Mouse (Mus musculus) left cerebral cortex, adult 8-10 months (tissue): ENCODE measurements around the gene Nr0b2. TPM values are rescaled to one million over a fixed set of nuclear protein-coding genes. Genes with fewer than 3 reads are reported as not detected.
A peak's percentile ranks its signal among the peaks of the same experiment; 100 is the strongest.

Experiments
- DNase-seq, 2 experiments: peaks; one replicate each; pipeline ENCODE4 v3.0.0; 2022; ENCODE audit warnings: low spot score in 2 of 2
- total RNA-seq, 4 experiments: library from RNA; stranded (reverse); gene quantifications; 2 replicates each; pipeline ENCODE4 v1.2.4; 2022

Gene Nr0b2
- total RNA-seq, 4 experiments from 2014 or later = not detected

DNA sequence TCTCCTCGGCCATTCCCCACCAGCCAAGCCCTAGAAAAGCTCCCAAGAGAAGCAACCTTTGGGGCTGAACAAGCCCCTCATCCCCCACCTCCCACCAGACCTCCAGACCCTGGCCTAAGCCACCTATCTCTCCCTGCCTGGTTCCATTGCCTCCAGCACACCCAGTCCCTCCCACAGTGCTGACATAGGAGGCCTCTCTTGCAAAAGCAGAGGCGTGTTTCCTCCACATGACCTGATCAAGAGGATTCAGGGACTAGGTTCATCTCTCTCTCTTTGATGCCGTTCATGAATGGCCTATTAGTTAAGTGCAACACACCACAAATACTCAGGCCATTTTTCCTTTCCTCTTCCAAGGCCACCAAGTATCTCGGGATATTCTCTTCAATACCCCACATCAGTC lies 6.7 kb downstream of the Nr0b2 start:
- DNase-seq = no peak

DNA sequence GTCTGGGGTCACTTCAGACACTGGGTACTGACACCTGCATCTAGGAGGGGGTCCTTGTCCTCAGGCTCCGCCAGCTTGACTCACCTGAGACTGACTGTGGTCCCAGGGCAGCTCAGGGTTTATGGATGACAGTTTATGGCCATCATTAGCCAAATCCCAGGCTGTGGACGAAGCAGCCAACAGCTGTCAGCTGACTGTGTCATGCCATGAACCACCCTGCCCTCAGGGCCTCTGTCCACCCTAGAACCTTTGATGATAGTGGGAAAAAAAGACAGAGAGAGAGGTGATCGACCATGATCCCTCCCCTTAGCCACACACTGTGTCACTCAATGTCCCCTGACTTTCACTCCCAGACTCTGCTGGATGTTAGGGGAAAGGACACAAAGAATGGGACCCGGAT lies 8.4 kb downstream of the Nr0b2 start:
- no peak for DNase-seq

DNA sequence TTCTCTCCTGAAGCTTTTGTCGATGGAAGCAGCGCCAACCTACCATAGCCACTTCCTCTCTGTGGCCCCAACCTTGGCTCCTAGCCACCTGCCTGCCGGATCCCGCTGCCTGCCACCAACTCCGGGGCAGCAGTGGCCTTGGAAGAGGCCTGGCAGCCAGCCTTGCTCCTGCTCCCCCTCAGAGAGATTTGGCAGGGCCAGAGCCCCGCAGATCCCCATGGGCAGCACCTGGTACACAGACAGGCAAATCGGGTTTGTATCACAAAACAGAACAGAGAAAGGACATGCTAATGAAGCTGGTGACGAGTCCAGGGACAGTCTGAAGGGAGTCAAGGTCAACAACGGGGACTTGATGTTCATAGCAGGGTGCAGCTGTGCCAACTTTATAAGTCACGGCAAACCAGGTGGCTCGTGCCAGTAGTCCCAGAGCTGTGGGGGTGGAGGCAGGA lies 10.0 kb downstream of the Nr0b2 start:
- DNase-seq = no peak

DNA sequence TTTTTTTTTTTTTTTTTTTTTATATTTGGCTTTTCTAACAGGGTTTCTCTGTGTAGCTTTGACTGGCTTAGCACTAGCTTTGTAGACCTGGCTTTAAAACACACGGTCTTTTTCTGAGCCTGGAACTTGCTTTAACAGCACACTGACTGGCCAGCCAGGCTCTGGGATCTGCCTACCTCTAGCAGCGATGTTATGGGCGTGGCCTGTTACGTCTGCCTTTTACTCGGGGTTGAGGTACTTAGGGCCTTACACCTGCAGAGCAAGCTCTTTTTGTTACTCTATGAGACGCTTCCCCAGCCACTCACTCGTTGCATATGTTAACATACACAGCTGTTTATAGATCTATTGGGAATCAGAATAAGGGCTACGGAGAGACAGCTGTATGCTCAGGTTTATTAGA lies 14.1 kb downstream of the Nr0b2 start:
- DNase-seq = no peak

DNA sequence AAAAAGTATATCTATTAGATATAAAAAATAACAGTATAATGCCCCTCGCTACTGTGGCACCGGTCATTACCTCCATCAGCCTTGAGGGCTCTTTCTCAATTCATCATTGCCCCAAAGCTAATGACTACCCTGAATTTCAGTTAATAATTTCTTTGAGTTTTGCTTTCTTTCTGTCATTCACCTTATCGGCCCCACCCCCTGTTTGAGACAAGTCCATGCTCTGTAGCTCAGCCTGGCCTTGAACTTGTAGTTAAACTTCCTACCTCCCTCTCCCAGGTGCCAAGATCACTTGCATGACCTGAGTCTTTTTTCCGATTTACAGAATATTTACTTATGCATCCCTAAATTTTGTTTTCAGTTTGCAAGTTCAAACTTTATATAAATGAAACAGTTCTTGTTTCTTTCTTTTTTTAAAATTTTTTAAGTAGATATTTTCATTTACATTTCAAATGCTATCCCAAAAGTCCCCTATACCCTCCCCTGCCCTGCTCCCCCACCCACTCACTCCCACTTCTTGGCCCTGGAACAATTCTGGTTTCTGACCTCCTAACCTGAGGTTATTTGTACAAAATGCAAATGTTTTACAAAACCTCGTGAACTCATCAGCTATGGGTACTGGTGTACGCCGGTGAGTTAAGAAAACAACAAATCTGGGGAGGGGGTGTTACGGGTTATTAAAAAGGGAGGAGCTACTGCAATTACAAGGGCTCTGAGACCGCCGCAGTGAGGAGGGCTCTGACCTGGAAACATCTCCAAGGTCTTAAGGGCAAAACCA lies 16.3 kb downstream of the Nr0b2 start:
- DNase-seq = no peak

DNA sequence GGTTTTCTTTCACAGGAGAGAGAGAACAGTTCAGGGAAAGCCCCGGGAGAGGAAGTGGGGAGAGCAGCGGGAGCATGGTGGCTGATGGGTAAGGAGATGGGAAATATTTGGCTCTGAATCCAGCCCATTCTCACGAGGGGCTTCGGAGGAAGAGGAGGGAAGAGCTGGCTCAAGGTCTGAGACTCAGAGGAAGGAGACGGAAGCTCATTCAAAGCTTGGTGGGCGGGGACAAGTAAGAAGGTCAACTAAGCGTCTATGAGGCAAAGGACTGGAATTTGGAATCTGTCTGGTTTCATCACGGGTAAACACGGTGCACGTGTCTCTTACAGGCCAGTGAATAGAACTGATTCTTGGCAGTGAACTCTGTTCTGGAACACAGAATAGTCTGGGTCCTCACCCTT lies 16.9 kb downstream of the Nr0b2 start:
- DNase-seq = no peak

DNA sequence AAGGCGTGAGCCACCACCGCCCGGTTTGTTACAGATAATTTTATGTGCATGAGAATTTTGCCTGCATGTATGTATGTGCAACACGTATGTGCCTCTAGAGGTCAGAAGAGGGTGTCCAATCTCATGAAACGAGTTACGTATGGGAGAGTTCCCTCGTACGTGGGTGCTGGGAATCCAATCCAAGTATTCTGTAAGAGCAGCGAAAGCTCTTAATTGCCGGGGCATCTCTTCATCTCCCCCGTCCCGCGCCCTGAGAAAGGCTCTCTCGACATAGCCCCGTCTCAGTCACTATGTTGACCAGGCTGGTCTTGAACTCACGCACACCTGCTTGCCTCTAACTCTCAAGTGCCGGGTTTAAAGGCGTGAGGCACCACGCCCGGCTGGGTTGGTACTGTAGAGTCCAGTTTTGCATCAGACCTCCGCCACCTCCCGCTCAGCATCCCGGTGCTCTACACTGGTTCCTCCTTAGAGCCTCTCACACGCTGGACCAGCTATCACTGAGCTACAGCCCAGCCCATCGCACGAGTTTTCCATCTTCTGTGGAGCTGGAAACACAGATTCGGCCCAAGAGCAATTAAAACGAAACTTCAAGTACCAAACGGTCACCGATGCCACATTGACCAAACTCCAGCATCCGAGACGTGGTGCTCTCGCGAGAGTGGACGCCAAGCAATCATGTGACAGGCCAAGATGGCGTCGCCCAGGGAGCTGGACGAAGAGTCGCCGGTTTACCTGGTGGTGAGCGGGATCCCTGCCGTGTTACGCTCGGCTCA lies 21.1 kb downstream of the Nr0b2 start, which contains the start of gene Gpatch3:
Gpatch3 (plus strand) TSS at position 676 of the 773 bp plus-strand sequence.
- DNase-seq = peak; percentile 80 to 89

DNA sequence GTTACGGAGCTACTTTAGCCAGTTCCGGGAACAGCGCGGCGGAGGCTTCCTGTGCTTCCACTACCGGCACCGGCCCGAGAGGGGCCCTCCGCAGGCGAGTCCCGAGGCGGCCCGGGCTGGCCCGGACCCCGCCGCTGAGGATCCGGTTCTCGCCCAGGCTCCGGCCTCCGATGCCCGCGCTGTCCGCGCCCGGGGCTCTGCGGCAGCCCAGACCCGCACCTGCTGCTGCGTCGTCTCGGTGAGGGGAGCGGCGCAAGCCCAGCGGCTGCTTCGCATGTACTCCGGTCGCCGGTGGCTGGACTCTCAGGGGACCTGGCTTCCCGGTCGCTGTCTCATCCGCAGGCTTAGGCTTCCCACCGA lies 21.6 kb downstream of the Nr0b2 start:
- DNase-seq = no peak

DNA sequence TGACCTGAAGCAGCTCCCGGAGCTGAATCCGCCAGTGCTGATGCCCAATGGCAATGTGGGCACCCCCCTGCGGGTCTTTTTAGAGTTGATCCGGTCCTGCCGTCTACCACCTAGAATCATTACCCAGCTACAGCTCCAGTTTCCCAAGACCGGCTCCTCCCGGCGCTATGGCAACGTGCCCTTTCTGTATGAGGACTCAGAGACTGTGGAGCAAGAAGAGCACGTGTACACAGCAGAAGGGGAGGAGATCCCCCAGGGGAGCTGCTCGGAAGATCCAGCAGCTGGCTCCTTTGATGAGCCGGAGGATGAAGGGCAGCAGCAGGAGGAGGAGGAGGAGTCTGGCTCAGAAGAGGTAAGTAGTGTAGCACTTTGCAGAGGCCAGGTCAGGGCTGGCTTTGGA lies 24.8 kb downstream of the Nr0b2 start:
- DNase-seq = no peak

DNA sequence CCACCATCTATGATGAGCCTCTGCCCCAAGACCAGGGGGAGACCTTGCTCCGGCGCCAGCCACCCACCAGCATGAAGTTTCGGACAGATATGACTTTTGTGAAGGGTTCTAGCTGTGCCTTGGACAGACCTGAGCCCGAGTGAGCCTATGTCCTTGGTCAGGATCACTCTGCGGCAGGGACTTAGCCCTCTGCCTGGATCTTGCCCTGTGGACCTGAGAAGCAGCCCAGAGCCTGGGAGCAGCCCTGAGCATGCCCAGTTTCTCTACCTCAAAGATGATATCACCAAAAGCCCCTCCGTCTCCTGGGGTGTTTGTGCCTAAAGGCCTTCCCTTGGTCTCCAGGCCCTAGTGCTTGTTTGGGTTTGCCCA lies 30.5 kb downstream of the Nr0b2 start:
- DNase-seq = no peak

DNA sequence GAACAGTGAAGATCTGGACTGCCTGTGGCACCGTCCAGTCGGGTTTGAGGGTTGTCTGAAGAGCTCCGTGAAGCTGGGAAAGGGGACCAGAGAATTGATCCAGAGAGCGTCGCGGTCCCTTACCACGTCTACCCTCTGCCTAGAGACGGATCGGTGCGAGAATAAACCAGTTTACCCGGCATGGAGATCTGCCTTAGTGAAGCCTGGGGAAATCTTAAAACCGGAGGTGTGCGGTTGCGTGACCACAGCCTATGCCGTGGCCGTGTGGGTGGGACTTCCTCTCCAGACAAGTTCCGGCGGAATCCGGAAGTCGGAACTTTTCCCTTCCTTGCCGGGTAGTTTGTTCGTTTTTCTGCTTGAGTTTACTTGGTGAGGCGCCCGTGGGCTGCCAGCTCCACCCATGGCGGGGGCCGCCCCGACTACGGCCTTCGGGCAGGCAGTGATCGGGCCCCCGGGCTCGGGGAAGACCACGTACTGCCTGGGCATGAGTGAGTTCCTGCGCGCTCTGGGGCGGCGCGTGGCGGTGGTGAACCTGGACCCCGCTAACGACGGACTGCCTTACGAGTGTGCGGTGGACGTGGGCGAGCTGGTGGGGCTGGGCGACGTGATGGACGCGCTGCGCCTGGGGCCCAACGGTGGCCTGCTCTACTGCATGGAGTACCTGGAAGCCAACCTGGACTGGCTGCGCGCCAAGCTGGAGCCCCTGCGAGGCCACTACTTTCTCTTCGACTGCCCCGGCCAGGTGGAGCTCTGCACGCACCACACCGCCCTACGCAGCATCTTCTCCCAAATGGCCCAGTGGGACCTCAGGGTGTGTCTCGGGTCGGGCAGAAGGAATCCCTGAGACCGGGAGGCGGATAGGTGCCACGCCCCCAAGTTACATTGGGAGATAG lies 31.1 kb downstream of the Nr0b2 start, which contains the start of gene Gpn2:
Gpn2 (plus strand) TSS at position 304 of the 893 bp plus-strand sequence.
- peak; percentile 58 to 77 for DNase-seq

DNA sequence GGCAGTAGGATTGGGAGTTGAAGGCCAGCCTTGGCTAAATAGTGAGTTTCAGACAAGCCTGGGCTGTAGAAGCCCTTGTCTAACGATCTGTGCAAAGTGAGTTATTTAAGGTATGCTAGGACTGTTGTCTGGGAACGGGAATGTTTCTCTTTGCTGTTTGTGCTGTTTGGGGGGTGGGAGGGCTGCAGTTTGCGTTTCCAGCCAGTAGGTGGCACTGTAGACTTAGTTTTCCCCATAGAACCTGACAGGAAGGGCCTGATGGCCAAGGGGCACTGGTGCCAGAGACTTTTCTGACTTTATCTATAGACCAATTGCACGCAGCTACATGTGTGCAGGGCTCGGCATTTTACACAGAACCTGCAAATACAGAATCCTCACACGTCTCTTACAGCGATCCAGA lies 39.4 kb downstream of the Nr0b2 start:
- no peak for DNase-seq

DNA sequence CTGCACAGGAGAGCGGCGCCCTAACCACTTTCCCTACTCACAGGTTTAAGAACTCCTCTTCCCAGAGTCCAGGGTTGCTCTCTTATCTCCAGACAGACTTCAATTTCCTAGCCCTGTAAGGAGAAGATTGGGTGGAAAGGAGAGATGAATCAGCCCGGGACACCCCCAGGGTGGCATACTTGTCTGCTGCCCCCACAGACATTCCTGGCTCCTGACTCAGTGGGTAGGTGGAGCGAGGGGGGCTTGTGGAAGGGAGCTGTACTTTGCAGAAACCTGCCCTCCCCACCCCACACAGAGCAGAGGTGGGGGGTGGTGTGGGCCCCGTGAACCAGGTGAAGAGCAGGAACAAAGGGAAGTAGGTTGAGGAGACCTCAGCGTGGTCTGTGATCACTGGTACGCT lies 42.4 kb downstream of the Nr0b2 start:
- DNase-seq = peak in 1 of 2 experiments; percentile 53

DNA sequence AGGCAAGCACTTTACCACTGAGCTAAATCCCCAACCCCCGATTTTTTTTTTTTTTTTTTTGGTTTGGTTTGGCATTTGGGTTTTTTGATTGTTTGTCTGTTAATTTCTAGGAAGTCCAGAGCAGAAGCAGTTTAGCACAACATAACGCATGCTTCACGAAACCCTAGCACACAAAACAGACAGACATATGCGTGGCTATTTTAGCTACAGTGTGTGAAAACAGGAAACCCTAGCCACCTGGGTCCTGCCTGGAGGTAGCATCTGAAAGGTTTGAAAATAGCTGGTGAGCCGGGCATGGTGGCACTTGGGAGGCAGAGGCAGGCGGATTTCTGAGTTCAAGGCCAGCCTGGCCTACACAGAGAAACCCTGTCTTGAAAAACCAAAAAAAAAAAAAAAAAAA lies 42.9 kb downstream of the Nr0b2 start:
- no peak for DNase-seq

DNA sequence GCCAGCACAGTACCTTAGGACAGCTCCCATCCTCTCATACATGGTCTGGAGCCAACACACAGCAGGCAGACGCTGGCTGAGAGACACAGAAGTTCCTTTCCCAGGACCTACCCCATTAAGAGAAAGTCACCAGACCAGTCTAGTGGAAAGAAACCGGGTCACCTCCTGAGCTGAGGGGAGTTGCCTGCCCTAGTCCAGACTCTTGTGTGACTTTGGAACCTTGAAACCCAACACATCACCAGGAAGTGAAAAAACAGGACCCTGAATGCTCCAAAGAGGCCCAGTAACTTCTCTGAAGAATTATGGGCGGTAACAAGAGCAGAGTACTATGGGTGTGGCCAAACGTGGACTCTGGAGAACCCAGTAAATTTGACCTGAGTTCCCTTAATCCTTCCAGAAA lies 45.4 kb downstream of the Nr0b2 start:
- no peak for DNase-seq

DNA sequence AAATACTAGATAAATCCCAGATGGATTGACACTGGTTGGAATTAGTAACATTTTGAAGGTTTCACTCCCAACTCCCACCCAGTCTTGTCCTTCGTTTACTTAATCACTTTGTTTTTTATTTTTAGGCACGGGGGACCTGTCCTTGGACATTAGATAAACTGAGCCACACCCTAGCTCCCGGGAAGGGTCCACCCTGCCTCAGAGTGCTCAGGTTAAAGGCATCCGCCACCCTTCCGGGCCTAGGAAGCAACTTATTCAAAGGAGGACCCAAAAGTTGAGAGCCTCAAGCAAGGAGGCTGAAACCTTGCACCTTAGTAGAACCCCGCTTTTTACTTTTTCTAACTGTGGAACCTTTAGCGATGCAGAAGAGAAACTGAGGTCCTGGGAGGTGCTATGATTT lies 45.9 kb downstream of the Nr0b2 start:
- no peak for DNase-seq

DNA sequence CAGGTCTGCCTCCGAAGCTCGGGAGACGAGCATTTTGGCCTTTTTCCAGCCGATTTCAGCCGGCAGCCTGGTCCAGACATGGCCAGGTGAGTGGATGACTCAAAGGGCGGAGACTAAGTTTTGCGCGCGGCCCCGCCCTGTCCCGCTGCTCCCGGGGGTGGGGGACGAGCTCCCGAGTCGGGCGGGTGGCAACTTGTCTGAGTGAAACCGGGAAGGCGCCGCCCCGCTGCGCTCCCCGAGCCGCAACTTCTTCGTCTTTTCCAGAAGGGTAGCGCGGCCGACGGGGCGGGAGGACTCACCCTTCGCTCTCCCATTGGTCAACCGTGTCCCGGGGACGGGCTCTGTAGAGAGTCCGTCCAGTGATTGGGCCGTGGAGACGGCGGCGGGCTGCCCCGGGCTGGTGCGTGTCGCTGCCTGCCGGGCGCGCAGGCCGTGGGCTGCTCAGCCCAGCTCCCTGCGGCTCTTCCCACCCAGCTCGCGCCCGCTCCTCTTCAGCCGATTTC lies 46.4 kb downstream of the Nr0b2 start:
- DNase-seq = peak; percentile 51 to 76

DNA sequence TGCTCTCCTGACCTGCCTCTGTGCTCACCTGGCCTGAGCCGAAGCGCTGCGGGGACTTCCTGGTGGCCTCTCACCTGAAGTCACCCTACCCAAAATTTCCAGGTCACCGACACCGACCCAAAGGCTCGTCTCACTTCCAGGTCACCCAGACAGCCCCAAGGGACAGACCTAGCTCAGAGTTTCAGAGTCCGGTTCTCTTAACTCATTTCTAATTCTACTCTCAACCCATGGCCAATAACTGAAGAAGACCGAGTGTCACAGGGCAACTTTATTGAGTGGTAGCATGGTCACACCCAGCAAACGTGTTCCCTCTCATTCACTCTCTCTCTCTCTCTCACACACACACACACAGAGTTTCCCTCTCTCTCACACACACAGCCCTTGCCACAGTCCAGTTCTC lies 47.1 kb downstream of the Nr0b2 start:
- DNase-seq = no peak

DNA sequence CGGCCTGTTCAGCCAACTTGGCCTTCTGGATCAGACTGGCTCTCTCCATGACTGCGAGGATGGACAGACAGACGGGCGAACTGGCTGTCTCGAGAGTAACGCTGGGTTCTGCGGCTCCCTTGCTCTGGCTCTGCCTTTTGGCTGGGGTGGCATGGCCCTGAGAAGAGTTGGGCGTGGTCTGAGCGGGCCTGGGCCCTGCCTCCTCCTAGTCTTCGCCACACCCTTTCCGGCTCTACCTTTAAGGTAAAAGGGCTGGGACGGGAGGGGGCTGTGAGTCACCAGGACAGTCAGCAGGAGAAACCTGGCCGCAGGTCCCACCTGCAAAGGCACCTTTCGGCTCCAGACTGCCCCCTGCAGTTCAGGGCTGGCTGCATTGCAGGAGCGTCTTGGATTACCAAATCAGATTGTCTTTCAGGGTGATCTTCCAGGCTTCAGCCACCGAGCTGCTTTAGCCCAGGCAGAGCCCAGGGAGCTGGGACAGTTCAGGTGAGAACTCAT lies 48.6 kb downstream of the Nr0b2 start, which contains the start of gene Sfn:
Sfn (minus strand) TSS at position 448 of the 498 bp plus-strand sequence.
- no peak for DNase-seq

DNA sequence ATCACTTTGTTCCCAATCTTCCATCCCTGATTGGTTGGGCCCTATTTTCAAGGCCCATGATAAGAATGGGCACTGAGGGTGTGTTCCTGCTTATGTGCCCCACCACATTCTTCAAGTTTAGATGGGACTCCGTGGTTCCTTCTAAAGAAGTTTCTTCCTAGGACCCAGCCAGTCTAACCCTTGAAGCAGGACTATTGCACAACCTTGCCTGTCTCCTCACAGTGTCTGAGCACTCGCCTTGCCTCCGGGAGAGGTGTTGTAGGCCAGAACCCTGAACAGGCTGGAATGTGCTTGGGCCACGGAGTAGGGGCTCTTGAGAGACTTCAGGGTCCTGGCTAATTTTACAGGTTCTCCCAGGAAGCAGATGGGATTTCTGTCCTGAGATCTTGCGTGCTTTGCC lies 49.9 kb downstream of the Nr0b2 start:
- DNase-seq = no peak

DNA sequence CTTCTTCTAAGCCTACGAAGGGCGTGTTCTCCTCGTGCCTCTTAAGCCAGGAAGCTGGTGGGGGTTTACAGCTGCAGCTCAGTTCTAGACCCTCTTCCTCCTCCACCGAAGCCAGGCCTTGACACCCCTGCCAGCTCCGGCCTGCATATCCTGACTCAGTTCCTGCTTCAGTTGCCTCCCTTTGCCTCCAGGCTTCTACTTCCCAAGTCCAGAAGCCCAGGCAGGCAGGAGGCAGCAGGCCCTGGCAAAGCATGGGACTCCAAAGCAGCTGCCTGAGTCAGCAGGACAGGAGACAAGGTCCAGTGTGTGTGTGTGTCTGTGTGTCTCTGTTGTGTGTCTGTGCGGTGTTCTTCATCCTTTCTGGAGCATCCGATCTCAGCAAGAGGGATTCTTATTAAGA lies 51.0 kb downstream of the Nr0b2 start:
- DNase-seq = no peak
